Mouse (Mus musculus) lung, adult 2 months (tissue): ENCODE results near the gene Tmem136. TPM values are rescaled to one million over a fixed set of nuclear protein-coding genes. Genes with fewer than 3 reads are reported as not detected.

Source experiments
- DNase-seq: peaks from one replicate; pipeline ENCODE4 v3.0.0; 2022
- H3K4me1 ChIP-seq: fragments of 200-500 bp; 2 replicates; pipeline ENCODE4 v1.6.1; 2011; ENCODE audit warnings: low read length; ENCODE audit not compliant: control insufficient read depth, insufficient read depth
- H3K4me3 ChIP-seq: fragments of 200-500 bp; replicated peaks from 2 replicates; pipeline ENCODE3; 2011; ENCODE audit warnings: low read depth, mild to moderate bottlenecking, control low read depth, low read length; ENCODE audit errors: extremely low read depth
- CTCF ChIP-seq: fragments of 200-500 bp; IDR thresholded peaks from 2 replicates; pipeline ENCODE4 v1.5.1; 2011; ENCODE audit warnings: mild to moderate bottlenecking, low read length, control low read depth; ENCODE audit not compliant: insufficient read depth
- POLR2A ChIP-seq: fragments of 200-500 bp; IDR thresholded peaks from 2 replicates; pipeline ENCODE4 v1.6.1; 2011; ENCODE audit warnings: low read depth, mild to moderate bottlenecking, control low read depth, low read length, borderline replicate concordance; ENCODE audit errors: extremely low read depth
- WGBS: fragments of 180-500 bp; shearing (Covaris S2); methylation state at CpG from one replicate; pipeline ENCODE4 v1.1.7; 2018; 5-methylcytosine and 5-hydroxymethylcytosine counted together
- polyA plus RNA-seq: library from polyadenylated mRNA; depleted of rRNA; stranded (reverse); fragments of >200 nt; gene quantifications from 2 replicates; pipeline ENCODE4 v1.2.3, GENCODE M21; 2012; rRNA removed

Tmem136 gene
- polyA plus RNA-seq, 1 experiment = 7.4 TPM

DNA sequence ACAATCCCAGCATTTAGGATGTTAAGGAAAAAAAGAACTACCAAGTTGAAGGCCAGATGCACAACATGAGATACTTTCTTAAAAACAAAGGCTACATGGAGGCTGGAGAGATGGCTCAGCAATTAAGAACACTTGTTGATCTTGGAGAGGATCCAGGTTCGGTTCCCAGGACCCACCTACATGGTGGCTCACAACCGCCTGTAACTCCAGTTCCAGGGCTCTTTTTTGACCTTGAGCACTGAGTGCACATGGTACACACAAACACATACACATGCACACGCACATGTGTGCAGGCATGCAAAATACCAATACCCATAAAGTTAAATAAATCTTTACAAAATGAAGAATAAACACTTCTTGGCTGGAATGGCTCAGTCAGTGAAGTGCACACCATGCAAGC is 48.5 kb downstream of the Tmem136 start:
- no peak for DNase-seq
- 46% methylated on average over 3 of the region's 3 CpGs for WGBS
- Histone ChIP-seq H3K4me1 (peaks cover 13% of the 10 kb centered on the region), H3K4me3 (no peak overlapping the region)
- TF ChIP-seq POLR2A (no peak), CTCF (no peak)

GRCm38 (mm10) chr9:43065231-43065630 is 51.1 kb downstream of the Tmem136 start:
- no peak for DNase-seq
- H3K4me3 ChIP-seq = no peak overlapping the region
- TF ChIP-seq POLR2A (no peak), CTCF (no peak)
- peaks cover 6% of the 10 kb centered on the region for H3K4me1 ChIP-seq
- WGBS = 70% methylated on average over 4 of the region's 4 CpGs

DNA sequence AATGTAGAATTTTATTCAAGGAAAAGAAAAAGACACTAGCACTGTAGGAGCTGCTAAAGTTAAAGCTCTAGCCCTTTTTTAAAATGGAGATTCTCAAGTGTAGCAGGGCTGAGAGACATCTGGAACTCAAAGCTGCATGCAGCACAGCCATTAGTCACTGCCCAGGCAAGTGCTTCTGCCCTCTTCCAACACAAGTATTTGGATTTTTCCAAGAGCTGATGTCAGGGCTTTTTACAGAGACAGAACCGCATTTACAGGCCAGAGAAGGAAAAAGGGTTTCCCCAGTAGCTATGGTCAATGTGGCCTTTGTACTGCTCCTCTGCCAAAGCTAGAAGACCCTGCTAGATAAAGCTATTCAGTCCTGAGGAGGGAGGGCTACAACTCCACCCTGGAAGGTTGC is 54.8 kb downstream of the Tmem136 start:
- no peak overlapping the region for H3K4me3 ChIP-seq
- 47% methylated on average over 1 of the region's 1 CpGs for WGBS
- no peak for DNase-seq
- TF ChIP-seq CTCF (no peak), POLR2A (no peak)
- H3K4me1 ChIP-seq = peaks cover 2% of the 10 kb centered on the region; the same call in 1 of the 2 replicates

Other genes starting within 250 kb of the Tmem136 start
- gene Grik4, start 172.1 kb downstream of the Tmem136 start, polyA plus RNA-seq = 0.31 and 0.93 TPM in 2 replicates
- gene Arhgef12, start 9.3 kb downstream of the Tmem136 start, polyA plus RNA-seq = 46.2 and 62.4 TPM in 2 replicates
- gene Pou2f3, start 93.8 kb upstream of the Tmem136 start, polyA plus RNA-seq = 0.07 and 0.46 TPM in 2 replicates
- 9.2 and 10.1 TPM in 2 replicates for gene Oaf, start 123.3 kb upstream of the Tmem136 start, polyA plus RNA-seq
- 6.1 and 25.1 TPM in 2 replicates for gene Trim29, start 194.3 kb upstream of the Tmem136 start, polyA plus RNA-seq